Mouse (Mus musculus): Measurements from ENCODE around the gene Mtch1. TPM values are rescaled to one million over a fixed set of nuclear protein-coding genes. Genes with fewer than 3 reads are reported as not detected.

Mtch1 gene
- total RNA-seq, 1 experiment: 217 TPM

- Histone ChIP-seq H3K27ac (ENCODE audit: insufficient read depth, low read depth, low read length, poor library complexity, severe bottlenecking) (no peak overlapping the region), H3K9ac (ENCODE audit: insufficient read depth, low read depth, low read length, poor library complexity, severe bottlenecking) (no peak overlapping the region), H3K9me3 (ENCODE audit: control insufficient read depth, insufficient read depth, low read depth, low read length) (no peaks in the 10 kb centered on the region), H3K4me1 (ENCODE audit: control insufficient read depth in 2 of 2, insufficient read depth in 2 of 2, low read length in 2 of 2, poor library complexity in 1 of 2) (no peaks in the 10 kb centered on the region; a peak in 1 of 4 replicates), H3K36me3 (ENCODE audit: control insufficient read depth, insufficient read depth, low read length, poor library complexity, severe bottlenecking) (no peaks in the 10 kb centered on the region), H3K4me3 (ENCODE audit: insufficient read depth in 1 of 2, low read depth in 1 of 2, low read length in 2 of 2, poor library complexity in 1 of 2, severe bottlenecking in 1 of 2) (no peak overlapping the region)
- TF ChIP-seq ZNF384 (IDR thresholded peaks at IDR 0.05; ENCODE audit: low read depth, low read length) (no peak), MAFK (IDR thresholded peaks at IDR 0.05; ENCODE audit: insufficient read depth, low read depth, low read length) (no peak), ZC3H11A (IDR thresholded peaks at IDR 0.05; ENCODE audit: borderline replicate concordance, low read depth, low read length) (no peak), HCFC1 (IDR thresholded peaks at IDR 0.05; ENCODE audit: borderline replicate concordance, insufficient read depth, low read length) (no peak), CHD2 (IDR thresholded peaks at IDR 0.05; ENCODE audit: low read depth, low read length) (no peak)
- in situ Hi-C loops (cut with MboI; ENCODE audit: low sequenced_read_pairs in 2 of 2, unreplicated experiment in 2 of 2): no loop called here
- DNase-seq (ENCODE audit: low read depth, low spot score): peak; percentile 47
These were observed 34.4 kb downstream of the Mtch1 start for GRCm38 (mm10) chr17:29313300-29313699.

- in situ Hi-C loops (cut with MboI; ENCODE audit: low sequenced_read_pairs in 2 of 2, unreplicated experiment in 2 of 2): no loop called here
- TF ChIP-seq HCFC1 (IDR thresholded peaks at IDR 0.05; ENCODE audit: borderline replicate concordance, insufficient read depth, low read length): no peak
- no peak for TF ChIP-seq CHD2 (IDR thresholded peaks at IDR 0.05; ENCODE audit: low read depth, low read length)
- TF ChIP-seq ZC3H11A (IDR thresholded peaks at IDR 0.05; ENCODE audit: borderline replicate concordance, low read depth, low read length): no peak
- TF ChIP-seq MAFK (IDR thresholded peaks at IDR 0.05; ENCODE audit: insufficient read depth, low read depth, low read length): no peak
- TF ChIP-seq ZNF384 (IDR thresholded peaks at IDR 0.05; ENCODE audit: low read depth, low read length): no peak
- H3K4me1 ChIP-seq (ENCODE audit: control insufficient read depth in 2 of 2, insufficient read depth in 2 of 2, low read length in 2 of 2, poor library complexity in 1 of 2): no peaks in the 10 kb centered on the region; a peak in 1 of 4 replicates
- H3K36me3 ChIP-seq (ENCODE audit: control insufficient read depth, insufficient read depth, low read length, poor library complexity, severe bottlenecking): no peaks in the 10 kb centered on the region
- H3K4me3 ChIP-seq (ENCODE audit: insufficient read depth in 1 of 2, low read depth in 1 of 2, low read length in 2 of 2, poor library complexity in 1 of 2, severe bottlenecking in 1 of 2): no peak overlapping the region
- DNase-seq (ENCODE audit: low read depth, low spot score): no peak
- no peak overlapping the region for H3K9ac ChIP-seq (ENCODE audit: insufficient read depth, low read depth, low read length, poor library complexity, severe bottlenecking)
- H3K27ac ChIP-seq (ENCODE audit: insufficient read depth, low read depth, low read length, poor library complexity, severe bottlenecking): no peak overlapping the region
- no peaks in the 10 kb centered on the region for H3K9me3 ChIP-seq (ENCODE audit: control insufficient read depth, insufficient read depth, low read depth, low read length)
These were observed 35.7 kb downstream of the Mtch1 start for GRCm38 (mm10) chr17:29312082-29312481.

- in situ Hi-C loops (cut with MboI; ENCODE audit: low sequenced_read_pairs in 2 of 2, unreplicated experiment in 2 of 2): no loop called here
- Histone ChIP-seq H3K9me3 (ENCODE audit: control insufficient read depth, insufficient read depth, low read depth, low read length) (no peaks in the 10 kb centered on the region), H3K9ac (ENCODE audit: insufficient read depth, low read depth, low read length, poor library complexity, severe bottlenecking) (no peak overlapping the region), H3K27ac (ENCODE audit: insufficient read depth, low read depth, low read length, poor library complexity, severe bottlenecking) (no peak overlapping the region), H3K4me3 (ENCODE audit: insufficient read depth in 1 of 2, low read depth in 1 of 2, low read length in 2 of 2, poor library complexity in 1 of 2, severe bottlenecking in 1 of 2) (no peak overlapping the region), H3K36me3 (ENCODE audit: control insufficient read depth, insufficient read depth, low read length, poor library complexity, severe bottlenecking) (no peaks in the 10 kb centered on the region), H3K4me1 (ENCODE audit: control insufficient read depth in 2 of 2, insufficient read depth in 2 of 2, low read length in 2 of 2, poor library complexity in 1 of 2) (no peaks in the 10 kb centered on the region; a peak in 1 of 4 replicates)
- TF ChIP-seq CHD2 (IDR thresholded peaks at IDR 0.05; ENCODE audit: low read depth, low read length) (no peak), ZC3H11A (IDR thresholded peaks at IDR 0.05; ENCODE audit: borderline replicate concordance, low read depth, low read length) (no peak), MAFK (IDR thresholded peaks at IDR 0.05; ENCODE audit: insufficient read depth, low read depth, low read length) (no peak), ZNF384 (IDR thresholded peaks at IDR 0.05; ENCODE audit: low read depth, low read length) (no peak), HCFC1 (IDR thresholded peaks at IDR 0.05; ENCODE audit: borderline replicate concordance, insufficient read depth, low read length) (no peak)
- DNase-seq (ENCODE audit: low read depth, low spot score): no peak
These were observed 36.1 kb downstream of the Mtch1 start for GRCm38 (mm10) chr17:29311602-29312001.

GRCm38 (mm10) chr17:29310056-29310623 lies 37.6 kb downstream of the Mtch1 start:
- Histone ChIP-seq H3K9ac (ENCODE audit: insufficient read depth, low read depth, low read length, poor library complexity, severe bottlenecking) (no peak overlapping the region), H3K27ac (ENCODE audit: insufficient read depth, low read depth, low read length, poor library complexity, severe bottlenecking) (no peak overlapping the region), H3K4me3 (ENCODE audit: insufficient read depth in 1 of 2, low read depth in 1 of 2, low read length in 2 of 2, poor library complexity in 1 of 2, severe bottlenecking in 1 of 2) (no peak overlapping the region), H3K4me1 (ENCODE audit: control insufficient read depth in 2 of 2, insufficient read depth in 2 of 2, low read length in 2 of 2, poor library complexity in 1 of 2) (0 out of 4 replicates have a peak, but pooled peaks cover 0 to under 1% of the 10 kb centered on the region in 2 experiments), H3K9me3 (ENCODE audit: control insufficient read depth, insufficient read depth, low read depth, low read length) (no peaks in the 10 kb centered on the region), H3K36me3 (ENCODE audit: control insufficient read depth, insufficient read depth, low read length, poor library complexity, severe bottlenecking) (no peaks in the 10 kb centered on the region)
- in situ Hi-C loops (cut with MboI; ENCODE audit: low sequenced_read_pairs in 2 of 2, unreplicated experiment in 2 of 2): no loop called here
- no peak for TF ChIP-seq MAFK (IDR thresholded peaks at IDR 0.05; ENCODE audit: insufficient read depth, low read depth, low read length)
- TF ChIP-seq ZC3H11A (IDR thresholded peaks at IDR 0.05; ENCODE audit: borderline replicate concordance, low read depth, low read length): no peak
- no peak for TF ChIP-seq HCFC1 (IDR thresholded peaks at IDR 0.05; ENCODE audit: borderline replicate concordance, insufficient read depth, low read length)
- TF ChIP-seq CHD2 (IDR thresholded peaks at IDR 0.05; ENCODE audit: low read depth, low read length): no peak
- TF ChIP-seq ZNF384 (IDR thresholded peaks at IDR 0.05; ENCODE audit: low read depth, low read length): no peak
- DNase-seq (ENCODE audit: low read depth, low spot score): no peak
